Mouse (Mus musculus) large intestine, adult 2 months (tissue): ENCODE results near the gene Tmed4. TPM values are rescaled to one million over a fixed set of nuclear protein-coding genes. Genes with fewer than 3 reads are reported as not detected.

Experiments used
- DNase-seq: peaks from one replicate; pipeline ENCODE4 v3.0.0-alpha.2; 2012; ENCODE audit warnings: low read depth, low spot score
- WGBS: fragments of 180-500 bp; shearing (Covaris S2); methylation state at CpG from one replicate; pipeline ENCODE4 v1.1.7; 2018; 5-methylcytosine and 5-hydroxymethylcytosine counted together
- polyA plus RNA-seq: library from polyadenylated mRNA; depleted of rRNA; stranded (reverse); fragments of >200 nt; gene quantifications from 2 replicates; pipeline ENCODE4 v1.2.3, GENCODE M21; 2012; rRNA removed

The Tmed4 gene
- 144 and 160 TPM in 2 replicates for polyA plus RNA-seq

DNA sequence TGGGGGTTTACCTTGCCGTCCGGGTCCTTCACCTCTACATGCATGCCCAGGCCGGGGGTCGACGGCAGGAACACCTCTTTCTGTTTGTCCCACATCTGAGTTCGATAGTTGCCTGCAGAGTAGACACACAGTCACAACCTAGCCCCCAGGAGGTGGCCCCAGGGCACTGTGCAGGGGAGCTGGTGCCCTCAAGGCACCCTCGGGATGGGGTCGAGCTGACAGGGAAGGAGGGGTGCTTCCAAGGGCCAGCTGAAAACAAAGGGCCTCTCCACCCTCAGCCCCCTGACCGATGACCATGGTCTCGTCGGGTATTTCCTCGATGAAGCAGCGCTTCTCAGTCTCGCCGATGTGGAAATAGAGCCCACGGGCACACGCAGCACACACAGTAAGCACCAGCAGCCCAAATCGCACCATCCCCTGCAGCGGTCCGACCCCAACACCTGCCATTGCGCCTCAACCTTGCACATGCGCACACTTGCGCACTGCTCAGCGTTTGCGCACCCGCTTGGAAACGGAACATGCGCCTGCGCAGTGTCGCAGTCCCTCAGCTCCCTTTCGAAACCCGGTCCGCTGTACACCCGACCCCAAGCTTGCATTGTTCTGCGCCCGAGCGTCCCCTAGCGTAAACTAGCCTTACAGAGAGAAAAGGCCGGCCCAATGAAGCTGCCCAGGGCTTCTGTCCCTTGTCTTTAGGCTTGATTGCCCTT is at the start of gene Tmed4:
Tmed4 (minus strand) TSS at position 484 of the 707 bp plus-strand sequence.
- under 1% methylated on average over 39 of the region's 39 CpGs for WGBS
- DNase-seq: peak; percentile 95

DNA sequence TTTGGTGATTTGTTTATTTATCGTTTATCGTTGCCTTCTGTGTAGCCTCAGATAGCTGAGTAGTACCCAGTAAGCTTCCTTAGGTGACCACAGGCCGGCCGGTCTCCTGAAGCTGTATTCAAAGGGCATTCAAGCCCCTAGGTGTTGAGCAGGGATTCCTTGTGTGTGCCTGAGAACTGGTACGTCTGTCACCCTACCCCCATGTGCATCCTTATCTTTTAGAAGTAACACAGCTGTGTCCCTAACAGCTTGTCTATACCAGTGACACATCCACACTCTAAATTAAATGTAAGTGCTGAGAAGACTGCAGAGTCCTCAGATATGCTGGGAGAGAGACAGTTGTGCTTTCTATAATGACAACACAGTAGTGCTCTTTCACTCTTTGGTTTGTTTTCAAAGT is 48.7 kb upstream of the Tmed4 start:
- 89% methylated on average over 5 of the region's 5 CpGs for WGBS
- no peak for DNase-seq

DNA sequence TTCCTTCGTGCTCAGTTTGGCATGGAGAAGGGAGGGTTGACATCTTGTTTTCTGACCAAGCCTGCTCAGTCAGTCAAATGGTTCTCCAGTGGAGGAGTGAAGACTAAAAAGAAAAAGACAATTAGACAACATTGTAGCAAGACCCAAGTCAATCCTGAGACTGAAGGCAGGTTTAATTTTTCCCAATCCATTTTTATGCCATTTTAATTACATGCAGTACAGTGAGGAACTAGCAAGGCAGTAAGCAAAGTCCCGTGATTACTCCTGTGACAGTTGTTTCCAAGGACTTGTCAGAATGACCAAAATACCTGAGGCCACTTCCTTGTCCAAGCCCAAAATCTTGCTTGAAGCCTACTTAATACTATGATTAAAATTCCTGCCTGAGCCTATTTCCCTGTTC is 47.4 kb upstream of the Tmed4 start:
- 85% methylated on average over 2 of the region's 2 CpGs for WGBS

DNA sequence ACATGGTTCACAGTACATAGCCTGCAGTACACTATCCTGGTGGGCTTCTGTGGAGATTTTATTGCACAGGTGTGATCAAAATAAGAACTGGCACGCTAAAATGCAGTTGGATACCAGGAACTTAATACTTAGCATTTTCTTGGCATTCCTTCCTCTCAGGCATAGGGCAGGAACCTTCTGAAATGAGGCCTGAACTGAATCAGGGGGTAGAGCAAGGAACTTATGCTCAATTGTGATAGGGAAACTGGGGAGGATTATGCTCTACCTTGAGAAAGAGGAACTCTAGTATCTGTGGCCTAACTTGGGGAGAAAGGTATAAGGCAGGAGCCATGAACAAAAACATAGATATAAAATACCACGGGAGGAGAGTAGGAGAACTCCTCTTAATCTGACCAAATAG is 44.7 kb upstream of the Tmed4 start:
- WGBS: 75% methylated on average over 2 of the region's 2 CpGs
- no peak for DNase-seq

More for the DNA sequence above, 47.4 kb upstream of the Tmed4 start:
- DNase-seq: no peak

DNA sequence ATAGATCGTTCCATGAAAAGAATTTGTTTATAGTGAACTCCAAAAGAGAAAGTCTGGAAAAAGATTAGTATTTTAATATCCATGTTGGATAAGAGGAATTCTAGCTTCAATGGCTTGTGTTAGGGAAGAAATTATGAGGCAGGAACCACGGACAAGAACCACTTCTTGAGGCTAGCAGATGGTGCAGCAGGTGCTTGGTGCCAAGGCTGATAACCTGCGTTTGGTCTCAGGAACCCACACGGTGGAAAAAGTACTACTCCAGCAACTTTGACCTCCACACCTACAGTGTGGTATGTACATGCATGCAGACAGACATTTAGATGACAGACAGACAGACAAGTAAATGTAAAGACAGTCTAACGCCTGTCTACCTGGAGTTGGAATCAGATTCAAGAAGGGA is 43.9 kb upstream of the Tmed4 start:
- DNase-seq: no peak
- 82% methylated on average over 5 of the region's 5 CpGs for WGBS

DNA sequence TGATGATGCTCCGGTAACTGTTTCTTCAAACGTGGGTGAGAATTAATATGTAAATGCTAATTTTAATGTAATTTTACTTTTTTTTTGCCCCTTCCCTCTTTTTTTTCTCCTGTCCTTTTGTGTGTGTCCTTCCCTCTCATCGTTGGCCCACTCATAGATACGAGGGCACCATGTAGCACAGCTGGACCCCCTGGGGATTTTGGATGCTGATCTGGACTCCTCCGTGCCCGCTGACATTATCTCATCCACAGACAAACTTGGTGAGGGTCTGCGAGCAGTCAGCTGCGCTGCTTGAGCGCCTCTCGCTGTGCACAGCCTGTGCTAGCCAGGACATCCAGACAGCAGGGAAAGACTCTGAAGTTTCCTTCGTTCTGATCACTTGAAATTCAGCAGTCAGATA is 42.2 kb upstream of the Tmed4 start:
- 92% methylated on average over 11 of the region's 11 CpGs for WGBS
- DNase-seq: no peak

DNA sequence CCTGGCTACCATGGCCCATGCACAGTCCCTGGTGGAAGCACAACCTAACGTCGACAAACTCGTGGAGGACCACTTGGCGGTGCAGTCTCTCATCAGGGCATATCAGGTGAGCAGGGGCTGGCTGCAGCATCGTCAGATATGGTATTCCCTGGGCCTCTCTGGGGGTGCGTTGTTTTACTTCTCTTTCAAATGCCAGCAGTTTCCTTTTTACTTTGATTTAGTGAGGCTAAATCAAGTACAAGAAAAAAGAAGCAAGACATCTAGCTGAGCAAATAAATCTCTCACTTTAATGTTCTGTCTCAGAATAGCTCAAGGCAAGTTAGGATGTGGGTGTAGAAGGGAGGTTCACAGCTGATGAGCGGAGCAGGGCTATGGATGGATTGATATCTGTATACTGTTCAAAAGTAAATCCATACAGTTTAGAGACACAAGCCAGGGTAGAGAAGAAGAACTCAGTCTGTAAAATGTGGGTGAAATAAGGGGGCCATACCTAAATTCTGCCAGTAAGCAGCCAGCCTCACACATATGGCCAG is 39.3 kb upstream of the Tmed4 start:
- 87% methylated on average over 7 of the region's 7 CpGs for WGBS

DNA sequence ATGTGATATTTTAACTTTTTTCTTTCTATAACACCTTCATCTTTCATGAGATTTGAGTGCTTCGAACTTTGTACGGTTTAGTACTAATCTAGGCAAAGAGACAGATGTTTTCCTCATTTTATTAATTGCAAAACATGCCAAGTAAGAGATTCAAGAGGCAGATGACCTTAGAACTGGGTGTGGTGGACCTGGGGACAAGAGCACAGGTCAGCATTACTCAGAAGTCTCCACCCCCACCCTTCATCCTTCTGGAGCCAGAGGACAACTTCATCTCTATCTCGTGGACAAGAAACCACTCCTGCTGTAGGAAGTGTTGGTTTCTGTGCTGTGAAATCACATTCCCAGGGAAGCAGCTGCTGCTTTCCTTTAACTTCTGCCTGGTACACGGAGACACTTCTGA is 33.5 kb upstream of the Tmed4 start:
- 42% methylated on average over 4 of the region's 4 CpGs for WGBS
- DNase-seq: peak; percentile 59

More for the DNA sequence above, 39.3 kb upstream of the Tmed4 start:
- no peak for DNase-seq

DNA sequence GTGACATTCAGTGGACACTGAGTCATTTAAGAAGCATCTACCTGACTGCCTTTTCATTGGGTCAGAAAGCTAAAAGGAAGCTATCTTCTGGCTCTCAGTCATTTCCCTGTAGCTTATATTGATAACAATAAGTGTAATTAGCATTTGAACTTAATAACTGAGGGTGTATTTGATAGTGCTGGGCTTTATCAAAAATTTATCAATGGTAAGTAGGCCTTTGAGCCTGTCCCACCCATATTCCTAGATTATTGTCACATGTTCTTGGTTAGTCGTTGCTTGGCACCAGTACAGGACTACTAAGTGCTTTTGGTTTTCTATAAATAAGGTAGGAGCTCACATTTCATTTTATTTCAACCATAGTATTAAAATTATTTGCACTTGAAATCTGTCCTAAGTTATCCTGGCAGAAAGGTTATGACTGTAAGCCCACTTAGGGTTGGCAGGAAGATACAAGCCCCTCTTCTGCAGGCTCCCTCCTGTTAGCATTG is 31.3 kb upstream of the Tmed4 start:
- 43% methylated on average over 1 of the region's 1 CpGs for WGBS
- no peak for DNase-seq

DNA sequence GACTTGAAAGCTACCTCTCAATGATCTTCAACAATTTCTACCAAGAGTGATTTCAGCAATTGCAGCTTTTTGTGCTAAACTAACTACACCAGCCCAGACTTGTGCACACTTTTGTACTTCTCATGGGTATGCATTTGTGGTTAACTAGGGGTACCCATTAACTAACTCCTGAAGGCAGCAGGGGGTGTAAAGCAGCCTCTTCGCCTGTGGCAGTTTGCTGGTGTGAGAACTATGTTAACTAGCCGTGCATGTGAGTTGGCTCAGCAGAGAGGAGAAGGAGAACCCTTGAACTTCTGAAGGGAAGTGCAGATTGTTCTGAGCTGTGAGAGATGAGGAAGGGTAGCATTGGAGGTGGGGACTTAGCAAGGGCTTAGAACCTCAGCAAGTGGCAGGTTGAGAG is 28.1 kb upstream of the Tmed4 start:
- no peak for DNase-seq
- WGBS: 95% methylated on average over 2 of the region's 2 CpGs

DNA sequence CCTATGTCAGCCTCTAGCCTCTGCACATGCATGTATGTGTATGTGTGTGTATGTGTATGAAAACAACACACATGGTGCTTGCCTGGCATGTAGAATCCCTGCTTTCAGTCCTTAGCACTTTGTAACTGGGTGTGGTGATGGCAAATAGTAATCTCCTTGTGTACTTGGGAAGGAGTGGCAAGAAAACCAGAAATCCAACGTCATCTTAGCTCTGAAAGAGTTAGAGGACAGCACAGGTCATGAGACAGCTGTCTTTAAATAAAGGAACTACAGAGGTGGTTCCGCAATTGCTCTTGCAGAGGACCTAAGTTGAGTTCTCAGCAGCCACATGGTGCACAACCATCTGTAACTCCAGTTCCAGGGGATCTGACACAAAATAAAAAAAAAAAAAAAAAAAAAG is 24.8 kb upstream of the Tmed4 start:
- peak; percentile 77 for DNase-seq
- 19% methylated on average over 2 of the region's 2 CpGs for WGBS

DNA sequence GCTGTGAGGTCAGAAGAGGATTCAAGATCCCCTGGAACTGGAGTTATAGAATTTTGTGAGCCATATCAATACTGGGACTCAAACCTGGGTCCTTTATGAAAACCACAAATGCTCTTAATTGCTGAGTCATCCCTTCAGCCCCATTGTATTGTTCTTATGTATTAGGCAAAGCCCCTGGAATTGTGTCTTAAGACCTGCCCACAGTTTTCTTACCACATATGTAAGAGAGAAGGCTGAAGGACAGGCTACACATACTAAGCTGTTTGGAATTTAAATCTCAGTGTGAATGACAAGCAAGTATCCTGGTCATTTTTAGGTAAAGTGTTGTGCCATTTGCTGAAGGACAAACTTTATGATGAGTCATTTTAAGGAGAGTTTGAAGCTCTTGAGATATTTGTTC is 21.4 kb upstream of the Tmed4 start:
- DNase-seq: no peak

DNA sequence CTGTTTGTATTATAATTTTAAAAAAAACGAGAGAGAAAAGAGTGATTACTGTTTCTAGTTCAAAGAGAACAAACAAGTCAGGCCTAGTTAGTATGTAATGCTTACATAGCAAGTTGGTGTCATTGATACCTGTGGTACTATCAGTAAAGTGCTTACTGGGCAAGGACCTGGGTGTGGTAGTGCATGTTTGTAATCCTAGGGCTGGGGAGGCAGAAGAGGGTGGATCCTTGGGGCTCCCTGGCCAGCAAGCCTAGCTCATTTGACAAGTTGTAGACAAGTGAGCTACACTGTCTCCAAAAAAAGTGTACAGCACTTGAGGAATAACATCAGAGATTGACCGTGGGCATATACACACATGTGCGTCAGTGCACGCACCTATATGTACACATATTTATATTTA is 20.0 kb upstream of the Tmed4 start:
- DNase-seq: peak; percentile 48
- WGBS: 76% methylated on average over 4 of the region's 4 CpGs

DNA sequence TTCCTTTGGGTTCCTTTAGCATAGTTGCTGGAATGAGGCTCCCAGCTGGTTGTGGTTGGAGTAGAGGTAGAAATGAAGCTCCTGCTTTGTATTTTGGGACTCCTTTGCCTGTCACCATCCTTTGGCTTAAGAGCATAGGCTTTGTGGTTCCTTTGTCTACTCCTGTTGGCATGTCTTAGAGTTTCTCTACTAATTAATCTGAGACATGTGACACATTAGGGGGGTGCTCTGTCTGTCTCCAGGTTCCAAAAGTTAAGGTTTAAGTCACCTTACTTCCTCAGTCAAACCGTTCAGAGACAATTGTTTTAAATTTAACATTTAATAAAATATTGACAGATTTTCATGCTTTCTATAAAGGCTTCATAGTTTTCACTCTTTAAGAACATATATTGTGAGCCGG is 18.9 kb upstream of the Tmed4 start:
- 89% methylated on average over 2 of the region's 2 CpGs for WGBS

DNA sequence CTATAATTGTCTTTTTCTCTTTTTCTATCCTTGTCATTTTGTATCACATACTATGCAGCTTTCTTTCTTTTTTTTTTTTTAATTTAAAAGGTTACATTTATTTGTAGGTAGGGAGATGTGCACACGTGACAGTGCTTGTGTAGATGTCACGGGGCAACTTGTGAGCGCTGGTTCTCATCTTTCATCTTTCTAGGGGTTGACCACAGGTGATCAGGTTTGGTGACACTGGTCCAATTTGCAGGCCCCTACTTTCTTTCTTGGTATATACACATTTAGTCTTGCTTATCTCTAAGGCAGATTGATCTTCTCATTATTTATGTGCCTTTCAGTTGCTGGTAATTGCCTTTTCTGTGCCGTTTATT is 18.3 kb upstream of the Tmed4 start:
- no peak for DNase-seq
- WGBS: 89% methylated on average over 4 of the region's 4 CpGs

More for the DNA sequence above, 18.9 kb upstream of the Tmed4 start:
- DNase-seq: no peak

DNA sequence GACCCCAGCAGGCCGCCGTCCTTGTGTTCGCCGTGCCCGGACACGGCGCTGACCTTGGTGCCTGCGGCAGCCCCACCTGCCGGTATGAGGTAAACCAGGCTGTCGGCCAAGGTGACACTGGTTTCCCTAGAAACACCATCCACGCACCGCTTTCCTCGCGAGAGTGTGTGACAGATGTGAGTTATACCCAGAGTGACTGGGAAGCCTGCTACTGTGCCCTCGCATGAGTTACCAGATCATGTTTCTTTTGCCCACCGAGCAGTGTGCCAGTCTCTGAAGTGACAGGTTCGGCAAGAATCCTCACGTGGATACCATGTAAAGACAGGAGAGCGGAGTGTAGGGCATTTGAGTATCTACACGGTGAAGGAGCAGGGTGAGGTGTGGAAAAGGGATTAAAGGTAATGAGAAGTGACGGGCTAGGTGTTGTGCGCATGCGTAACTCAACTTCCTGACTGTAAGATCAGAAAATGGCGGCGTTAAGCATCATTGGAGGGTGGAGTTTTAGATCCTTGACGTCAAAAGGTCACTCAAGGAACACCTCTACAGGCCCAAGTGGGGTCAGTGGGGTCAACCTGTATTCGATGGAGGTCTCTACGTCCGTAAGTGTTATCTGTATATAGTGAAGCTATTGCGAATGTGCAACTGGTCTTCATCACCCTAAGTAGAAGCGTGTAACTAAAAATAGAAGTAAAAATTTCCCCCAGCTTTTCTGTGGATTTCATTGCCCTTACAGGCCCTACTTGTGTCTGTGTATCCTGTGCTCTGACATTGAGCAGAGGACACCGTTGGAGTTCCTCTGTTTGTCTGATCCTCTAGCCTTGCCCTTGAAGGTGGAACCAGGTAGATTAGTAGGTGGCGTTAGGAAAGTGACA is 17.7 kb upstream of the Tmed4 start:
- peak; percentile 73 for DNase-seq
- WGBS: 12% methylated on average over 33 of the region's 33 CpGs

DNA sequence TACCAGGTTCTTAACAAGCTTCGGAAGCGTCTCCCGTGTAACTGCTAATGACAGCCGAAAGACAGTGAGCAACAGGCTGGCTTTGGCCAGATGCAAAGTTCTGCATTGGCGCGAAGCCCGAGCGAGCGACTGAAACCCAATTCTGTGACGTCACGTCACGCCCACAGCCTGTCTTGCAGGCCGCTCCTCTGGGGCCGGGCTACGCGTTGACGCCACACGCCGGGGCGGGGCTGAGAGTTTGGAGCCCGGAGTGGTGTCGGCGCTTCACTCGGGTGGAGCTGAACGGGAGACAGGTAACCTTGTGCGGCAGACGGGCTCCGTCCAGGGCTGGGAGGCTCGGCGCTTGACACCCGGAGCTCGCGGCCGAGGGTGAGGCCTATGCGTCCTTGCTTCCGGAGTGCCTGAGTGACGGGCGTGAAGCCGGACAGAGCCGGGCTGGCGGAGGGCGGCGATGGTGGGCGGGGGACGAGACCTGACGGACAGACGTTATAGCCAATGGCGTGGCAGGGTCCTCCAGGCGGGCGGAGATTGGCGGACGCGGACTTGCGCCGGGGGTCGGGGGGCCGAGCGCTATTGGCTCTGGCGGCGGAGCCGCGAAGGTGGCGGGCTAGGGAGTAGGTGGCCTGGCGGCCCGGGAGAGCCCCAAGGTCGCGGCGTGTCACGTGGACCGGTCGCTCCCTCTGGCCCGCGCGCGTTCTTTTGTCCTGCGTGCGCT is 16.9 kb upstream of the Tmed4 start, which contains the start of gene Ogdh:
Ogdh (plus strand) TSS at position 233 of the 715 bp plus-strand sequence.
- WGBS: 1% methylated on average over 76 of the region's 77 CpGs
- peak; percentile 95 for DNase-seq

DNA sequence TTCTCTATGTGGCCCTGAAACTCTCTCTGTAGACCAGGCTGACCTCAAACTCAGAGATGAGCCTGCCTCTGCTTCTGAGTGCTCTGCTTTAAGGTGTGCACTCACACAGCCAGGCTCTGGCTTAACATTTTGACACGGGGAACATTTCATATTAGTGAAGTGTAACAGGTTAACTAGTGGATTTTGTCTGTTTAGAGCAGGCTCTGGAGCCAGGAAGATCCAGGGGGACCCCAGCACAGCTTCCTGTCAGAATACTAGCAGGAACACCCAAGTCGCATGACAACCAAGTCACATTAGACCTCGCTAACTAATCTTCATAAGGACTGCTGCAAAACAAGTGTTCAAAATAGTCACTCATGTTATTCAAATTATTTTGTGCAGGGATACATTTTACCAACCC is 16.2 kb upstream of the Tmed4 start:
- 42% methylated on average over 3 of the region's 3 CpGs for WGBS
- no peak for DNase-seq

DNA sequence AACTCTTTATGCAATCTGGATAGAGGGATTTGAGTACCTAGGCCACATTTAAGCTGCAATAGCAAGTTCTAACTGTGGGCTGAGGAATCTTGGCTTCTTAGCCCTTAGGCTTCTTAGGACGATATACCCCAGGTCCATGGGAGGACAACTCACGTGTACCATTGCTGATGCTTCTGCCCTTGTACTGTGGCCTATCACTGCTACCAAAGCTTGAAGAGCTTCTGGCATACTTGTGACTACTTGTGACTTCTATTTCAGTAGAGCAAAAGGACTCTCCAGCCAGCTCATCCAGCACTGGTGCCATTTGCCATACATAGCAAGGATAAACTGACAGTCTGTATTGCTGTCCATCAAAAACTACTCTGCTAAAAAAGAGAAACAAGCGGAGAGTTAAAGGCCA is 15.5 kb upstream of the Tmed4 start:
- 95% methylated on average over 3 of the region's 3 CpGs for WGBS
- no peak for DNase-seq

DNA sequence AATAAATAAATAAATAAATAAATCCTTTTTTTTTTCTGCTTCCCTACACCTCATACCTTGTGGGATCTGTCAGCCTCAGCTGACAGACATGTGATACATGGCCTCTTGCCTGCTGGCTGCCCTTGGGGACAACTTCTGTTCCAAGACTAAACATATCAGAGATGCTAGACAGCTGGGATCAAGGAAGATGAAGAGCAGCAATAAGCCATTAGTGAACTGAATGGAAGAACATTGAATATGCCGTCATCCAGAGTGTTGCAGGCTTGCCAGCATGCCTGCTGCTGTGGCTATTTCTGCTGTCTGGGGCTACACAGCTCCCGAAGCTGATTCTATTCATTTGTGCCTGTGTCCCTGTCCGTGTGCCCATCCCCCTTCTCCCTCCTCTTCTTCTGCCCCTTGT is 8.3 kb upstream of the Tmed4 start:
- DNase-seq: no peak
- WGBS: 69% methylated on average over 3 of the region's 3 CpGs
